Mouse (Mus musculus): ENCODE data around the gene Gpd1. TPM values are rescaled to one million over a fixed set of nuclear protein-coding genes. Genes with fewer than 3 reads are reported as not detected.
"Not testable (repeated sequence)": the region's sequence is repeated elsewhere in the genome, so short reads cannot be mapped to it uniquely, and the experiment has no call there.

The Gpd1 gene
- polyA plus RNA-seq, 1 experiment: 0.34 TPM

- peaks cover 46% of the 10 kb centered on the region for H3K4me1 ChIP-seq
- no peak for TF ChIP-seq FLI1 (IDR thresholded peaks at IDR 0.05; ENCODE audit: low read length)
- TF ChIP-seq GATA1 (IDR thresholded peaks at IDR 0.05; ENCODE audit: borderline replicate concordance, low read length): no peak
- H3K4me3 ChIP-seq (replicated peaks): no peak overlapping the region
- peaks cover 19% of the 10 kb centered on the region for H3K36me3 ChIP-seq (replicated peaks; ENCODE audit: low read length)
- peaks cover 41% of the 10 kb centered on the region for H3K27me3 ChIP-seq (replicated peaks)
- H3K9me3 ChIP-seq: no peaks in the 10 kb centered on the region
Measured at GRCm38 (mm10) chr15:99700219-99701106, 16.9 kb upstream of the Gpd1 start.

- Histone ChIP-seq H3K36me3 (replicated peaks; ENCODE audit: low read length) (peaks cover 27% of the 10 kb centered on the region), H3K4me3 (replicated peaks) (peak overlapping the region; percentile 95), H3K27me3 (replicated peaks) (peaks cover 31% of the 10 kb centered on the region), H3K4me1 (peaks cover 46% of the 10 kb centered on the region)
- H3K9me3 ChIP-seq: not testable (repeated sequence)
Measured at GRCm38 (mm10) chr15:99701640-99701998, 15.7 kb upstream of the Gpd1 start.

GRCm38 (mm10) chr15:99701999-99702900 lies 15.1 kb upstream of the Gpd1 start, which contains the start of gene Smarcd1:
Gene Smarcd1 (plus strand): TSS chr15:99702129.
- Histone ChIP-seq H3K27me3 (replicated peaks) (peaks cover 25% of the 10 kb centered on the region), H3K9me3 (no peaks in the 10 kb centered on the region), H3K36me3 (replicated peaks; ENCODE audit: low read length) (peaks cover 31% of the 10 kb centered on the region), H3K4me3 (replicated peaks) (peak within 1 kb of the TSS; percentile 95), H3K4me1 (peaks cover 46% of the 10 kb centered on the region)
- TF ChIP-seq GATA1 (IDR thresholded peaks at IDR 0.05; ENCODE audit: borderline replicate concordance, low read length) (no peak), FLI1 (IDR thresholded peaks at IDR 0.05; ENCODE audit: low read length) (no peak)

- Histone ChIP-seq H3K4me3 (replicated peaks) (peak overlapping the region; percentile 95), H3K9me3 (no peaks in the 10 kb centered on the region), H3K36me3 (replicated peaks; ENCODE audit: low read length) (peaks cover 38% of the 10 kb centered on the region), H3K4me1 (peaks cover 46% of the 10 kb centered on the region), H3K27me3 (replicated peaks) (peaks cover 17% of the 10 kb centered on the region)
- TF ChIP-seq FLI1 (IDR thresholded peaks at IDR 0.05; ENCODE audit: low read length) (no peak), GATA1 (IDR thresholded peaks at IDR 0.05; ENCODE audit: borderline replicate concordance, low read length) (no peak)
Measured at GRCm38 (mm10) chr15:99703104-99703503, 14.2 kb upstream of the Gpd1 start.

GRCm38 (mm10) chr15:99703676-99704040 lies 13.7 kb upstream of the Gpd1 start:
- TF ChIP-seq GATA1 (IDR thresholded peaks at IDR 0.05; ENCODE audit: borderline replicate concordance, low read length) (no peak), FLI1 (IDR thresholded peaks at IDR 0.05; ENCODE audit: low read length) (no peak)
- peaks cover 13% of the 10 kb centered on the region for H3K27me3 ChIP-seq (replicated peaks)
- H3K4me3 ChIP-seq (replicated peaks): no peak overlapping the region
- peaks cover 44% of the 10 kb centered on the region for H3K36me3 ChIP-seq (replicated peaks; ENCODE audit: low read length)
- H3K9me3 ChIP-seq: no peaks in the 10 kb centered on the region
- peaks cover 44% of the 10 kb centered on the region for H3K4me1 ChIP-seq

GRCm38 (mm10) chr15:99704041-99704681 lies 13.2 kb upstream of the Gpd1 start:
- Histone ChIP-seq H3K4me1 (peaks cover 41% of the 10 kb centered on the region), H3K36me3 (replicated peaks; ENCODE audit: low read length) (peaks cover 49% of the 10 kb centered on the region), H3K9me3 (no peaks in the 10 kb centered on the region), H3K4me3 (replicated peaks) (no peak overlapping the region), H3K27me3 (replicated peaks) (peaks cover 9% of the 10 kb centered on the region)
- no peak for TF ChIP-seq FLI1 (IDR thresholded peaks at IDR 0.05; ENCODE audit: low read length)
- TF ChIP-seq GATA1 (IDR thresholded peaks at IDR 0.05; ENCODE audit: borderline replicate concordance, low read length): no peak

GRCm38 (mm10) chr15:99704881-99705280 lies 12.4 kb upstream of the Gpd1 start:
- Histone ChIP-seq H3K4me3 (replicated peaks) (no peak overlapping the region), H3K9me3 (no peaks in the 10 kb centered on the region), H3K36me3 (replicated peaks; ENCODE audit: low read length) (peaks cover 56% of the 10 kb centered on the region), H3K4me1 (peaks cover 41% of the 10 kb centered on the region), H3K27me3 (replicated peaks) (peaks cover 4% of the 10 kb centered on the region)
- TF ChIP-seq FLI1 (IDR thresholded peaks at IDR 0.05; ENCODE audit: low read length) (no peak), GATA1 (IDR thresholded peaks at IDR 0.05; ENCODE audit: borderline replicate concordance, low read length) (no peak)

- H3K4me1 ChIP-seq: peaks cover 36% of the 10 kb centered on the region
- peaks cover 63% of the 10 kb centered on the region for H3K36me3 ChIP-seq (replicated peaks; ENCODE audit: low read length)
- no peaks in the 10 kb centered on the region for H3K9me3 ChIP-seq
- H3K4me3 ChIP-seq (replicated peaks): no peak within 1 kb of the TSS
- TF ChIP-seq FLI1 (IDR thresholded peaks at IDR 0.05; ENCODE audit: low read length): no peak
- no peak for TF ChIP-seq GATA1 (IDR thresholded peaks at IDR 0.05; ENCODE audit: borderline replicate concordance, low read length)
- H3K27me3 ChIP-seq (replicated peaks): no peaks in the 10 kb centered on the region
Measured at GRCm38 (mm10) chr15:99705440-99706048, 11.8 kb upstream of the Gpd1 start, which contains the start of gene Gm17349. Gene Gm17349 (minus strand): TSS chr15:99705490.

- TF ChIP-seq FLI1 (IDR thresholded peaks at IDR 0.05; ENCODE audit: low read length): no peak
- no peak for TF ChIP-seq GATA1 (IDR thresholded peaks at IDR 0.05; ENCODE audit: borderline replicate concordance, low read length)
- H3K36me3 ChIP-seq (replicated peaks; ENCODE audit: low read length): peaks cover 89% of the 10 kb centered on the region
- peaks cover 16% of the 10 kb centered on the region for H3K4me1 ChIP-seq
- no peaks in the 10 kb centered on the region for H3K27me3 ChIP-seq (replicated peaks)
- no peak overlapping the region for H3K4me3 ChIP-seq (replicated peaks)
- H3K9me3 ChIP-seq: no peaks in the 10 kb centered on the region
Measured at GRCm38 (mm10) chr15:99708176-99708575, 9.1 kb upstream of the Gpd1 start.

Data from megakaryocyte, embryonic 14.5 days (primary cell).